Mouse (Mus musculus): ENCODE data around the gene Ccdc186. TPM values are rescaled to one million over a fixed set of nuclear protein-coding genes. Genes with fewer than 3 reads are reported as not detected.

The Ccdc186 gene
- 6.5 and 8.0 TPM in 2 replicates for polyA plus RNA-seq (2012; rRNA removed)

DNA sequence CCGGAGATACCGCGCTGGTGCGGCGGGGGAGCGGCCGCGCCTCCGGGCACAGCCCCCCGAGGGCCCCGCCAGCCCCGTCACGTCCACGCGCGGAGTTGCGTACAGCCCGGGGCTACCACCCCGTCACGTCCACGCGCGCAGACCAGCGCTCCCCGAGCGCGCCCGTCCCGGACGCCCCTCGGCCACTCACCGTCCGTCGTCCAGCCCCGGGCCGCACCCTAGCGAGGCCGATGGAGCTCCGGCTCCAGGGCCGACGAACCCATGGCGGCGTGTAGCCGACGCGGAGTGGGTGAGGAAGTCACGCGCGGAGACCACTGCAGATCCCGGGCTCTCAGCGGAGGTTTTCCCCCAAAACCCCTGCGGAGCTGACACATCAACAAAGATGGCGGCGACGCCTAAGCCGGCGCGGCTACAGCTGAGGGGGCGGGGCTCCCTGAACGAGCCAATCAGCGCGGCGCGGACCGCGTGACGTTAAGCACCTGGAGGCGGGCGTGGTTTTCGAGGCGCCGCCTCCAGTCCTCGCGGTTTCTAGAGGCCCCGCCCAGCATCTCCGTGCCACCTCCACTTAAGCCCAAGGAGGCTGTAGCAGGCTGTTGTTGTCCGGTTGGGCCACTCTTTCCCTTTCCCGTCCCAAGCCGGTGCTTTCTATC, at the start of gene Ccdc186:
Ccdc186 (minus strand) TSS at position 393 of the 650 bp plus-strand sequence.
- peak; percentile 45 for DNase-seq (ENCODE audit: low read depth)

DNA sequence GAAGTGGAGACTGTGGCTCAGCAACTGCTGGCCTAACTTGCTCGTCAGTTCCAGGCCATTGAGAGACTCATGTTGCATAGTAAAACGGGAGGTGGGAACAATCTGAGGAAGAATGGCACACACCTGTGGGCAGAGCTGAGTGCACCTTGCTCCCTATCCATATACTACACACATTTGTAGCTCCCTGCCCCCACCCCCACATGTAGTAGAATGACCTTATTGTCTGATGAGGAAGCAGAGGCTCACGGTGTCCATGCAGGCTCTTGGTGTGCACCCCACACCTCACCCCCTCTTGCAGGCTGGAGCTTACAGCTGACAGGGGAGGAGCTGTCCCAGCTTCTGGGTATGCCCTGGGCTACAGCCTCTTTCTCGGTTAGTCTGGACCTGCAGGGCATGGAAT, 45.7 kb upstream of the Ccdc186 start:
- no peak for DNase-seq (ENCODE audit: low read depth)

DNA sequence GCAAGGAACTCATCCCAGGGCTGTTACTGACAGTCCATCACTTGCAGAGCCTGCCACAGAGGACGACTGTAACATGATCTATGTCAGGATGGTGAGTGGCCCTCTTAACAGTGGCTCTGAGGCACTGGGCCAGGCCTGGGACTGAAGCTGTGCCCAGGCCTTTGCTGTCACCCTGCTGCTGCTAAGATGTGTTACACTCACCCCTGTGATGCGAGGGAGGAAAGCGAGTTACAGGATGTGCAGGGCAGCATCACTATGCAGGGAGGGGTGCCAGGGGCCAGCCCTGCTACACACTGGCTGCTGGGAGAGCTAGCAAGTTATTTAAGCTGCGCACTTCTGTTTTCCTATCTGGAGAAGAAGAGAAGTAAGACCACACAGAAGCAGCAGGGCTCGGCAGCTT, 34.5 kb upstream of the Ccdc186 start:
- no peak for DNase-seq (ENCODE audit: low read depth)

DNA sequence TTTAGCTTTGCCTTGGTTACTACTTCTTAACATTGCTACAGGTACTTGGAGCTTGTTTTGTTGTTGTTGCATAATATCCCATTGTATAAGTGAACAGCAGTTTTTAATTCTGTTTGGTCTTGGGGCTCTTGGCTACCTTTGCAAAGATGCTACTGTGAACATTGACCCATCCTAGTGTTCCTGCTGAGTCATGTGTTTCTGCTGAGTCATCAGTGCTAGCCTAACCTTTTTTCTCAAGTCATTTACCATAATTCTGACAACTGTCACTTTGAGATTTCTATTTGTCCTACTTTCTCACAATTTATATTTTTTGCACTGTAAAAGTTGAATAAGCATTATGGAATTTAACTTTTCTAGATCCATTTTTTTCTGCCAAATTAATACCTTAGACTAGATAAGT, 30.6 kb upstream of the Ccdc186 start:
- no peak for DNase-seq (ENCODE audit: low read depth)

- DNase-seq (ENCODE audit: low read depth) = no peak
Observed at GRCm38 (mm10) chr19:56842974-56843373, 21.0 kb upstream of the Ccdc186 start.

DNA sequence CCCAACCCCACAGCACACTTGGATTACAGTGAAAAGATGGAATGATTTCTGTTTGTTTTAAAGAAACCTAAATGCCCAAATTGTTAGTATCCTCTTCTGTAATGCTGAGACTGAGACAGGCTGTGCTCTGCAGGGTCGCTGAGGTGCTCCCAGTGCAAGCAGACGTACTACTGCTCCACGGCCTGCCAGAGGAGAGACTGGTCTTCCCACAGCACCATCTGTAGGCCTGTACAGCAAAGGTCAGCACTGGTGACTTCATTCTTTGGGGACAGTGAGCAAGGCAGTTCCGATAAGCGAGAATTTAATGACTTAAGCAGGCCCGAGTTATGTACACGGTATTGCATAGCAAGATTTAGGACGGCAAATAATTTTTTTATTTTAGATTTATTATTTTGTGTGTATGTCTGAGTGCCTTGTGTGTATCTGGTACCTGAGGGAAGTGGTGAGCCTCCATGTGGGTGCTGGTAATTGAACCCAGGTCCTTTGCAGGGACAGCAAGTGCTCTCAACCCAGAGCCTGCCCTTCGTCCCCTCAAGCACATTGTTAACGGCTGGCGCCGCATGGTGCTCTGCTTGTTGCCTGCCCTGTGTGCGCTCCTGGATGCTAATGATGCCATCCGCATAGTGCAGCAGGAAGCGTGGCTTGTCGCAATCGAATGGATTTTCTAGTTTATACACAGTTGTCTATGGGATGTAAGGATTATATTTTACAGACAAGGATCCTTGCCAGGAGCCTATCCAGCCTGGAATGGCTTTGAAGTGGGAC, 17.1 kb upstream of the Ccdc186 start:
- no peak for DNase-seq (ENCODE audit: low read depth)

DNA sequence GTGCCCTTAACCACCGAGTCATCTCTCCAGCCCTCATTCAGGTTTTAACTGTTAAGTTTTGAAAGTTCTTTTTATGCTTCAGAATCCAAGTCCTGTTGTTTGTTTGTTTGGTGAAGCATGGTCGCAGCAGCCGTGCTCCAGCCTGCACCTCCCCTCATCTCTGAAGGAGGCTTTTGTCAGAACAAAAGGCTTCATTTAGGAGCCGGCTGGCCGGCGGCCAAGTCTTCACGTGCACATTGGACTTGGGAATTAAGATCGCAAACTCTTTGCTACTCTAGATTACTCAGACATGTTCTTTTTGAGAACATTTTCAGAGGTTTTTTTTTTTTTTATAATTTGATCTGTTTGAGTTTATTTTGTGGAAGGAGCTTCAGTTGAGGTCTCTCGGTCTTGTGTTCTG, 13.3 kb upstream of the Ccdc186 start:
- DNase-seq (ENCODE audit: low read depth) = no peak

GRCm38 (mm10) chr19:56830163-56830562, 8.2 kb upstream of the Ccdc186 start:
- no peak for DNase-seq (ENCODE audit: low read depth)

DNA sequence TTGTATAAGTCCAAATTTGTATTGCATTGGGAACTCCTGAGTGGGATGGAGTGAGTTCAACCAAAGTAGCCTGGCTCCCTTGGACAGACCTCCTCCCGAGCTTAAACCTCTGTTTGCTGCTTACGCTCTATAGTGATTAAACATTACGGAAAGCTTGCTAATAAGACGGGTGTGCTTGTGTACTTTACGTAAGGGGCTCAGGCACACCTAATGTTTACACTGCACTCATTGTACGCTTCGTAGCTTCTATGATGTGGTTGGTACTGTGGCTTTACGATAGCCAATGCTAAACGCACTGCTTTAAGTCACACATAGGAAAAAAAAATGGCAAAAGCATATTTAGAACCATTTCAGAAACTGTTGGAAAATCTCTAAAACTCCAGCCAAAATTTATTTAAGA, 7.3 kb upstream of the Ccdc186 start:
- DNase-seq (ENCODE audit: low read depth) = no peak

GRCm38 (mm10) chr19:56828305-56828704, 6.3 kb upstream of the Ccdc186 start:
- no peak for DNase-seq (ENCODE audit: low read depth)

- no peak for DNase-seq (ENCODE audit: low read depth)
Observed at GRCm38 (mm10) chr19:56826047-56826631, 4.1 kb upstream of the Ccdc186 start, which contains the start of gene Tdrd1. Tdrd1 (plus strand) TSS chr19:56826209.

DNA sequence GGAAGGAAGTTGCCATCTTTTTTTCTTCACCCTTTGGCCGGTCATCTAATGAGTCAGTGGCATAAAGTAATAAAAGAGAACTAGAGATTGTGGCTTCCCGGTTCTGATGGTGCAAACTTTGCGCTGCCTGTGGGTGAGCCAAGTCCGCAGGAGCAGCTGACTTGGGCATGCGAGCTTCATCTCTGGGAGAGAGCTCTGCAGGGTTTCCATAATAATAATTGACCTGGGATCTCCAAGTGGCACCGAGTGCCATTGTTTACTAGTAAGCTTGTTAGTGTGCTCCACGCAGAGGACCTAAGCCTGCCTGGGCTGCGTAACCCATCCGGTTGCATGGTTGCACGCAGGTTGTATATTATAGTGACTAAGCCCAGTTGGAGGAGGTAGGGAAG, 452 bp upstream of the Ccdc186 start:
- no peak for DNase-seq (ENCODE audit: low read depth)

GRCm38 (mm10) chr19:56821040-56821797, 771 bp downstream of the Ccdc186 start:
- no peak for DNase-seq (ENCODE audit: low read depth)

GRCm38 (mm10) chr19:56817851-56818526, 4.0 kb downstream of the Ccdc186 start:
- DNase-seq (ENCODE audit: low read depth) = no peak

- no peak for DNase-seq (ENCODE audit: low read depth)
Observed at GRCm38 (mm10) chr19:56813360-56813759, 8.6 kb downstream of the Ccdc186 start.

DNA sequence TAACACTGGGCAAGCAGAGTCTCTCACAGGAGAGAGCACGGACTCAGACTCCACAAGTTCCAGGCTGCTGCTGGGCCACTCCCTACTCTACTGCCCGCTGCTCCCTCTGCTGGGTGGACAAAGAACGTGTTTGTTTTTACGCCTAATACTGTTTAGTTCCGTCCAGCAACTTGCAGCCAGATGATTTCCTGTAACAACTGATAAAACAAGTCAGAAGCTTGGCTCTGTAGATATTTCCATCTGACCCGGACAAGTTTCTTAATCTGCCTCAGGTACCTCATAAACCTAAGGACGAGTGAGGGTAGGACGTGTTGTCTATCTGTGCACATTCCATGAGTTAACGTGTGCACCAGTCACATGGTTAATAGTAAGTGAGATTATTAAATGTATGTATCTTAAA, 10.4 kb downstream of the Ccdc186 start:
- DNase-seq (ENCODE audit: low read depth) = no peak

- no peak for DNase-seq (ENCODE audit: low read depth)
Observed at GRCm38 (mm10) chr19:56810641-56811146, 11.3 kb downstream of the Ccdc186 start.

GRCm38 (mm10) chr19:56808771-56809170, 13.2 kb downstream of the Ccdc186 start:
- DNase-seq (ENCODE audit: low read depth) = no peak

GRCm38 (mm10) chr19:56807122-56807521, 14.9 kb downstream of the Ccdc186 start:
- no peak for DNase-seq (ENCODE audit: low read depth)

GRCm38 (mm10) chr19:56805366-56805765, 16.6 kb downstream of the Ccdc186 start:
- DNase-seq (ENCODE audit: low read depth) = no peak

DNA sequence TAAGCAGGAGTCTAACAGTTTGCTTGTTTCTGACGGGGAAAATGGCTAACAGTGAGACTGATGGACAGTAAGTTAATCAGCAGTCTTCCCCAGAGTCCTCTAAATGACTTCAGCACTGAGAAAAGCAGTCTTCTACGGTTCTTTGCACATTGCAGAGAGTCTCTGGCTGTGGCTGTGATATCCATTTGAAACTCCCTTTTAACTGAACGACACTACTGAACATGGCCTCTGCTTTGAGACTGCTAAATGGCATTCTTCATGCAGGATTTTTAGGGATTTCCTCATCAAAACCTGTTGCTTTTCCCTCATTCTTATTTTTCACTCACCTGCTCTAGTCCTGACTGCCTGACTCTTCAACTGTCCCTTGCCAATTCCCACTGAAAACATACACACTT, 19.6 kb downstream of the Ccdc186 start:
- DNase-seq (ENCODE audit: low read depth) = no peak

Data from gonadal fat pad, adult 2 months (tissue).